Mouse (Mus musculus) CH12.LX (cell line): ENCODE results near the gene 2310009B15Rik. TPM values are rescaled to one million over a fixed set of nuclear protein-coding genes. Genes with fewer than 3 reads are reported as not detected.

ENCODE experiments used
- DNase-seq: peaks from one replicate; pipeline ENCODE4 v3.0.0-alpha.2; 2013; ENCODE audit errors: extremely low read depth
- H3K27ac ChIP-seq: 2 replicates; pipeline ENCODE4 v1.5.1; 2012; ENCODE audit warnings: low read depth, mild to moderate bottlenecking, control low read depth, moderate library complexity; ENCODE audit not compliant: insufficient read depth
- H3K27me3 ChIP-seq: replicated peaks from 2 replicates; pipeline ENCODE3; 2012; ENCODE audit warnings: inconsistent platforms
- H3K36me3 ChIP-seq, 2 experiments: replicated peaks in 1 of 2; 2 replicates each; pipeline versions ENCODE3 to v1.6.1; 2012; ENCODE audit warnings: inconsistent platforms in 1 of 2, low read length in 1 of 2, mild to moderate bottlenecking in 1 of 2, mixed read lengths in 1 of 2, moderate library complexity in 1 of 2; ENCODE audit not compliant: control insufficient read depth in 1 of 2, insufficient read depth in 1 of 2
- H3K4me1 ChIP-seq, 2 experiments: 2 replicates each; pipeline ENCODE4 v1.6.1; 2012; ENCODE audit warnings: inconsistent platforms in 1 of 2, moderate library complexity in 1 of 2; ENCODE audit not compliant: insufficient read depth in 2 of 2, control insufficient read depth in 1 of 2
- H3K4me2 ChIP-seq: 2 replicates; pipeline ENCODE4 v1.6.1; 2012; ENCODE audit warnings: low read depth, mild to moderate bottlenecking, control low read depth; ENCODE audit not compliant: poor library complexity, insufficient read depth, severe bottlenecking
- H3K4me3 ChIP-seq, 3 experiments: fragments of 150-350 bp in 1 of 3; sonication (generic) in 1 of 3; replicated peaks in 1 of 3; 2 replicates each; pipeline versions ENCODE3 to v1.5.1; 2011 to 2012; ENCODE audit warnings: low read depth in 2 of 3, low read length in 2 of 3, mild to moderate bottlenecking in 2 of 3, moderate library complexity in 2 of 3, control low read depth in 1 of 3, improper control_type of control experiment in 1 of 3, inconsistent platforms in 1 of 3, mixed read lengths in 1 of 3; ENCODE audit not compliant: poor library complexity in 1 of 3
- H3K79me2 ChIP-seq: replicated peaks from 2 replicates; pipeline ENCODE4 v1.6.1; 2012; ENCODE audit warnings: mild to moderate bottlenecking, moderate library complexity; ENCODE audit not compliant: control insufficient read depth, poor library complexity, insufficient read depth, severe bottlenecking; ENCODE audit errors: extremely low read depth
- H3K9ac ChIP-seq: 2 replicates; pipeline ENCODE4 v1.6.1; 2012; ENCODE audit warnings: low read depth, mild to moderate bottlenecking, control low read depth, moderate library complexity; ENCODE audit not compliant: insufficient read depth
- H3K9me3 ChIP-seq: replicated peaks from 2 replicates; pipeline ENCODE3; 2012; ENCODE audit warnings: low read length, inconsistent platforms, mixed read lengths
- BHLHE40 ChIP-seq: IDR thresholded peaks from 2 replicates; pipeline ENCODE4 v1.6.1; 2011; ENCODE audit warnings: mild to moderate bottlenecking, low read depth, low read length, improper control_type of control experiment
- CHD1 ChIP-seq: IDR thresholded peaks from 2 replicates; pipeline ENCODE4 v1.6.1; 2012; ENCODE audit warnings: low read depth, low read length, improper control_type of control experiment, inconsistent platforms
- ELF1 ChIP-seq: IDR thresholded peaks from 2 replicates; pipeline ENCODE4 v1.6.1; 2014; ENCODE audit warnings: low read depth, mild to moderate bottlenecking, inconsistent platforms, low read length, improper control_type of control experiment
- EP300 ChIP-seq: IDR thresholded peaks from 2 replicates; pipeline ENCODE4 v1.6.1; 2011; ENCODE audit warnings: low read length, improper control_type of control experiment
- ETS1 ChIP-seq: conservative IDR thresholded peaks from 2 replicates; pipeline ENCODE4 v1.6.1; 2012; ENCODE audit warnings: low read depth, mild to moderate bottlenecking, inconsistent platforms, low read length, improper control_type of control experiment, moderate library complexity
- GABPA ChIP-seq: IDR thresholded peaks from 2 replicates; pipeline ENCODE4 v1.6.1; 2012; ENCODE audit warnings: low read depth, low read length, improper control_type of control experiment, inconsistent platforms; ENCODE audit not compliant: insufficient replicate concordance
- HCFC1 ChIP-seq: IDR thresholded peaks from 2 replicates; pipeline ENCODE4 v1.6.1; 2012; ENCODE audit warnings: low read depth, mild to moderate bottlenecking, inconsistent platforms, low read length, improper control_type of control experiment
- IRF4 ChIP-seq: IDR thresholded peaks from 2 replicates; pipeline ENCODE4 v1.6.1; 2014; ENCODE audit warnings: low read depth, mild to moderate bottlenecking, inconsistent platforms, low read length, improper control_type of control experiment
- MAFK ChIP-seq: IDR thresholded peaks from 2 replicates; pipeline ENCODE4 v1.6.1; 2011; ENCODE audit warnings: low read length, improper control_type of control experiment; ENCODE audit not compliant: insufficient replicate concordance
- MAX ChIP-seq: IDR thresholded peaks from 2 replicates; pipeline ENCODE4 v1.6.1; 2011; ENCODE audit warnings: low read length, improper control_type of control experiment
- MEF2A ChIP-seq: IDR thresholded peaks from 2 replicates; pipeline ENCODE4 v1.6.1; 2014; ENCODE audit warnings: low read depth, mild to moderate bottlenecking, inconsistent platforms, low read length, improper control_type of control experiment, borderline replicate concordance
- MXI1 ChIP-seq: IDR thresholded peaks from 2 replicates; pipeline ENCODE4 v1.6.1; 2011; ENCODE audit warnings: mild to moderate bottlenecking, low read depth, low read length, improper control_type of control experiment
- MYC ChIP-seq: IDR thresholded peaks from 2 replicates; pipeline ENCODE4 v1.6.1; 2011; ENCODE audit warnings: low read depth, mild to moderate bottlenecking, improper control_type of control experiment, low read length
- PAX5 ChIP-seq: IDR thresholded peaks from 2 replicates; pipeline ENCODE4 v1.6.1; 2012; ENCODE audit warnings: low read length, inconsistent platforms, mixed read lengths
- POLR2A ChIP-seq: IDR thresholded peaks from 2 replicates; pipeline ENCODE4 v1.6.1; 2011; ENCODE audit warnings: low read depth, mild to moderate bottlenecking, improper control_type of control experiment, low read length
- RCOR1 ChIP-seq: conservative IDR thresholded peaks from 2 replicates; pipeline ENCODE4 v1.6.1; 2012; ENCODE audit warnings: low read depth, mild to moderate bottlenecking, inconsistent platforms, low read length, improper control_type of control experiment
- SMC3 ChIP-seq: IDR thresholded peaks from 2 replicates; pipeline ENCODE4 v1.6.1; 2011; ENCODE audit warnings: low read depth, low read length, improper control_type of control experiment
- TBP ChIP-seq: conservative IDR thresholded peaks from 2 replicates; pipeline ENCODE4 v1.6.1; 2011; ENCODE audit warnings: low read depth, low read length, improper control_type of control experiment
- TCF12 ChIP-seq: IDR thresholded peaks from 2 replicates; pipeline ENCODE4 v1.6.1; 2014; ENCODE audit warnings: low read depth, mild to moderate bottlenecking, inconsistent platforms, low read length, improper control_type of control experiment
- UBTF ChIP-seq: IDR thresholded peaks from 2 replicates; pipeline ENCODE4 v1.6.1; 2012; ENCODE audit warnings: low read depth, mild to moderate bottlenecking, inconsistent platforms, low read length, improper control_type of control experiment, moderate library complexity
- USF1 ChIP-seq: IDR thresholded peaks from 2 replicates; pipeline ENCODE4 v1.6.1; 2014; ENCODE audit warnings: low read depth, mild to moderate bottlenecking, inconsistent platforms, low read length, improper control_type of control experiment
- USF2 ChIP-seq: conservative IDR thresholded peaks from 2 replicates; pipeline ENCODE4 v1.6.1; 2011; ENCODE audit warnings: low read depth, low read length, improper control_type of control experiment
- dilution Hi-C: fragments of 300-500 bp; cut with MboI; formaldehyde crosslinking; loops from 2 replicates; pipeline ENCODE4 v1.14.3; 2020; ENCODE audit warnings: low sequenced_read_pairs; ENCODE audit not compliant: extremely low pct_unique_long_range_greater_than_20kb, extremely low pct_ligation_motif_present
- in situ Hi-C: fragments of 300-500 bp; cut with MboI; formaldehyde crosslinking; loops from 3 replicates; pipeline ENCODE4 v1.14.3; 2019; ENCODE audit warnings: low sequenced_read_pairs, low pct_ligation_motif_present, low pct_unique_long_range_greater_than_20kb, mixed read lengths
- polyA plus RNA-seq: library from polyadenylated mRNA; unstranded; fragments of >175 nt; gene quantifications from 2 replicates; pipeline ENCODE4 v1.2.1, GENCODE M21; 2012; ENCODE audit warnings: low read depth; ENCODE audit not compliant: insufficient read length
- total RNA-seq, 2 experiments: library from RNA; depleted of rRNA; stranded (reverse); fragments of 300-350 nt in 1 of 2; fragments of >200 nt in 1 of 2; gene quantifications; 2 replicates each; pipeline ENCODE4 v1.2.3; 2012 to 2014

2310009B15Rik gene
- total and polyA plus RNA-seq, 3 experiments: 17.2 to 39.8 (median 20.0) TPM

DNA sequence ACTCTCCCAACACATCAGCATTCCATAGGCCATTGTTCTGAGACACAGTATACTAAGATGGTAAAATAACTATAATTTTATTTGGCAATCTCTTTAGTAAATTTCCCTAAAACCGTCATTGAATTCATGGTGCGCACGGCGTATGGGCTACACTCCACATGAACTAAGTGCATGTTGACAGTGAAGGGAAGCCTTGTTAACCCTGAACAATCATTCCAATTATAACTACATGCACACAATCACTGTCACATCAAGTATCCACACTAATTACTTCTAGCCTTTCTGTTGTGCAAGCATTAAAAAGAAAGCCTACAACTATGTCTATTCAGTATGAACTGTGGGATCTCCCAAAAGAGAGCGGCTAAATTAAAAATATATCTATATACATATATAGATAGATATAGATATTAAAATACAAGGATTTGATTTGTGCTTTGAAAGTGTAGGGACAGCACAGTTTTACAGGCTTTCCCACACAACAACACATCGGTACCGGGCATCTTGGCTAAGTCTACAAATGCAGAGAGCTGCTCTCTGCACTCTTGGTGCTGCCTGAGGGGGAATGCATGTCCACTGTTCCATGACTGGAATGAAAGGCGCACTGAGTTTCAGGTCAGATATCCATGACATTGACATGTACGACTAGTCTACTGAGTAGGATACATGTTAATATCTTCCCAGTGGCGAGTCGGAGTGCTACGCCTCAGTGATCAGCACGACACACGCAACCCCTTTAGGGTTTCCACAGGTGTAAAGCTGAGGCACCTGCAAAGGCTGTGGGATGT lies 21.0 kb upstream of the 2310009B15Rik start:
- Histone ChIP-seq H3K4me2 (no peak overlapping the region), H3K79me2 (no peaks in the 10 kb centered on the region), H3K36me3 (no peaks in the 10 kb centered on the region), H3K4me1 (no peaks in the 10 kb centered on the region), H3K9ac (no peak overlapping the region), H3K27me3 (no peaks in the 10 kb centered on the region), H3K9me3 (no peaks in the 10 kb centered on the region), H3K4me3 (no peak overlapping the region), H3K27ac (no peak overlapping the region)
- TF ChIP-seq UBTF (no peak), ETS1 (no peak), EP300 (no peak), MAFK (no peak), MYC (no peak), USF1 (no peak), POLR2A (no peak), GABPA (no peak), PAX5 (no peak), BHLHE40 (no peak), SMC3 (no peak), ELF1 (no peak), MAX (no peak), HCFC1 (no peak), IRF4 (no peak), CHD1 (no peak)
- no peak for DNase-seq
- dilution Hi-C loops (no loop called here), in situ Hi-C loops (no loop called here)

DNA sequence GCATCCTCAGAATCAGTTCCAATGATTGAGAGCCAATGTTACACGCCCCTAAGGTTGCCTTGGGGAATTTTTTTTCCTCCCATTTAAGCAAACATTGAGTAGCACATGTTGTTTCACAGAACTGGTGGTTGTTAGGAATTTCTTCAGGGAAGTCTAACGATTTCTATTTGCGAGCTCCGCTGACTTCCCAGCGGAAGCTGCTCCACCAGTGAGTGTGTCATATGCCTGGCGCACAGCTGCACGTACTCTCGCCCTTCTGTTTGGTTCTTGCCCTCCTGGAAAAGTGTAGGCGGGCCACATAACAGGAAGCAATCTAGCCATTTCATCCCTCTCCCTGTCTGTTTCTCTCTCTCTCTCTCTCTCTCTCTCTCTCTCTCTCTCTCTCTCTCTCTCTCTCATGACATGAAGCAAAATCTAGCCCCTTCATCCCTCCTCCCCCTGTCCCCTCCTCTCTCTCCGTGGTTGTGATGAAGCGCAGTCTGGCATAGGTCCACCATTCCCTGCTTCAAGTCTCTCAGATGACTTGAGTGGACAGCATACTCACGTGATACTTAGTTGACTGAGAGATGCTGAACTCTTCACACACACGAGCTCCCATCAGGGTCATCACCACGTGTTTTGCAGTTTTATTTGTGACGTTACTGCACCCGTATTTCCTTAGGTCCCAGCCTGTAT lies 19.9 kb upstream of the 2310009B15Rik start:
- Histone ChIP-seq H3K9ac (no peak overlapping the region), H3K27ac (no peak overlapping the region), H3K4me1 (no peaks in the 10 kb centered on the region), H3K36me3 (no peaks in the 10 kb centered on the region), H3K4me2 (no peak overlapping the region), H3K9me3 (no peaks in the 10 kb centered on the region), H3K27me3 (no peaks in the 10 kb centered on the region), H3K79me2 (no peaks in the 10 kb centered on the region), H3K4me3 (no peak overlapping the region)
- in situ Hi-C loops: no loop called here
- DNase-seq: no peak
- TF ChIP-seq USF2: no peak
- TF ChIP-seq MXI1: no peak
- no peak for TF ChIP-seq MEF2A
- TF ChIP-seq EP300: no peak
- no peak for TF ChIP-seq TBP
- TF ChIP-seq CHD1: no peak
- no peak for TF ChIP-seq BHLHE40
- no peak for TF ChIP-seq UBTF
- TF ChIP-seq RCOR1: no peak
- TF ChIP-seq MYC: no peak
- TF ChIP-seq TCF12: no peak
- dilution Hi-C loops: no loop called here
